Mouse (Mus musculus) stomach, embryonic 16.5 days (tissue): ENCODE results near the gene Wnt6. TPM values are rescaled to one million over a fixed set of nuclear protein-coding genes. Genes with fewer than 3 reads are reported as not detected.

Experiments used
- ATAC-seq: fragments of 200-750 bp; cut with Nextera tagmentation; 2 replicates; pipeline ENCODE4 v1.8.0; 2017; ENCODE audit warnings: moderate number of reproducible peaks, moderate TSS enrichment; ENCODE audit not compliant: insufficient read depth, low FRiP score
- H3K27ac ChIP-seq: fragments of 300-500 bp; sonication (generic); 2 replicates; pipeline ENCODE4 v1.5.1; 2014; ENCODE audit warnings: low read length
- H3K27me3 ChIP-seq: fragments of 300-500 bp; sonication (generic); 2 replicates; pipeline ENCODE4 v1.6.1; 2014; ENCODE audit warnings: low read length, control low read depth, mixed read lengths; ENCODE audit not compliant: control insufficient read depth, insufficient read depth
- H3K36me3 ChIP-seq: fragments of 300-500 bp; sonication (generic); 2 replicates; pipeline ENCODE4 v1.6.1; 2014; ENCODE audit warnings: low read length; ENCODE audit not compliant: control insufficient read depth, insufficient read depth
- H3K4me1 ChIP-seq: fragments of 300-500 bp; sonication (generic); 2 replicates; pipeline ENCODE4 v1.6.1; 2014; ENCODE audit warnings: low read length, control low read depth, mixed read lengths; ENCODE audit not compliant: control insufficient read depth, insufficient read depth
- H3K4me2 ChIP-seq: fragments of 300-500 bp; sonication (generic); 2 replicates; pipeline ENCODE4 v1.6.1; 2014; ENCODE audit warnings: low read depth, low read length, mixed read lengths
- H3K4me3 ChIP-seq: fragments of 300-500 bp; sonication (generic); replicated peaks from 2 replicates; pipeline ENCODE4 v1.5.1; 2014; ENCODE audit warnings: mild to moderate bottlenecking, low read length
- H3K9ac ChIP-seq: fragments of 300-500 bp; sonication (generic); 2 replicates; pipeline ENCODE4 v1.6.1; 2014; ENCODE audit warnings: low read length
- H3K9me3 ChIP-seq: fragments of 300-500 bp; sonication (generic); replicated peaks from 2 replicates; pipeline ENCODE4 v1.6.1; 2016; ENCODE audit warnings: low read length, control low read depth; ENCODE audit not compliant: control insufficient read depth
- whole genome bisulfite sequencing: fragments of 180-500 bp; shearing (Covaris S2); extraction: QIAGEN DNeasy Blood & Tissue Kit; methylation state at CpG from one replicate; pipeline ENCODE4 v1.1.7; 2014; 5-methylcytosine and 5-hydroxymethylcytosine counted together
- polyA plus RNA-seq: library from polyadenylated mRNA; unstranded; fragments of >200 nt; fragmentation: Nextera tagmentation; extraction: Ambion mirVana; gene quantifications from 2 replicates; pipeline ENCODE4 v1.2.1, GENCODE M21; 2015

The Wnt6 gene
- polyA plus RNA-seq, 1 experiment from 2014 or later, result 2.4 TPM

DNA sequence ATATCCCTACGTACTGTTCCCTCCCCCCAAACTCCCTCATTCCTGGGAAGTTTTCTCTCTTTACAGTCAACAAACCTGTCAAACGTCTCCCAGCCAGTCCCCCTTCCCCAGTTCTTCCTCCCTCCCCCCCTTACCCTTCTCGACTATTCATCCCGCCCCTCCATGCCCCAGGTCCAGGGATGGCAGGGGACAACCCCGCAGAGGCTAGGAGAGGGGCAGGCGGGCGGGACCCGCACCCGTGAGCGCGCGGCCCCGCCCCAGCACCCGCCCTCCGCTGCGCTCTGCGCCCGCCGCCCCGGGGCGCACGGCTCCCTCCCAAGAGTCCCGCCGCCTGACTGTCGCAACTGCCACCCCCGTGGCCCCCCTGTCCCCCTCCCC, 236 bp upstream of the Wnt6 start:
- ATAC-seq, result peak; percentile 28; the same call in 1 of the 2 replicates
- Histone ChIP-seq H3K4me2 (peak overlapping the region; percentile 91), H3K9ac (peak overlapping the region; percentile 68), H3K9me3 (no peaks in the 10 kb centered on the region), H3K27ac (no peak overlapping the region), H3K4me1 (peaks cover 23% of the 10 kb centered on the region), H3K36me3 (no peaks in the 10 kb centered on the region), H3K4me3 (peak overlapping the region; percentile 52), H3K27me3 (peaks cover 51% of the 10 kb centered on the region)
- 0% methylated on average over 25 of the region's 26 CpGs for WGBS

GRCm38 (mm10) chr1:74771931-74772620, 384 bp downstream of the Wnt6 start:
- Histone ChIP-seq H3K4me1 (peaks cover 23% of the 10 kb centered on the region), H3K9ac (peak overlapping the region; percentile 68)
- WGBS, result 2% methylated on average over 44 of the region's 51 CpGs

DNA sequence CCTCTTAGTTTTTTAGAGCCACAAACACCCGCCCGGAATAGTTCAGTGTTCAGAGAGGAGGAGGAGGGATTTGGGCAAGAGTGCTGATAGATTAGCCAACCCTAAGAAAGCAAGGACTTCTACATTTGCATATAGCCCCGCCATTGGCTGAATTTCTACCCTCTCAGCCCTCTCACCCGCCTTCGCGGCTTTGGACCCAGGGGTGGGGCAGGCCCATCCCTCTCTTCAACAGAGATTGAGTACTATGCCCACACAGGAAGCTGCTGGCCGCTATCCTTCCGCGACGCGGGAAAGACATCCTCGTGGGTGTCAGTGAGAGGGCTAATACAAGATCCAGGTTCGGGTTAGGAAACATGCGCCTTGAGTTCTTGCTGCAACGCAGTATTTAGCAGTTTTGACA, 1.4 kb downstream of the Wnt6 start:
- no peaks in the 10 kb centered on the region for H3K9me3 ChIP-seq
- peak overlapping the region; percentile 91 for H3K4me2 ChIP-seq
- H3K27ac ChIP-seq, result no peak overlapping the region
- peak; percentile 90 for ATAC-seq
- H3K36me3 ChIP-seq, result no peaks in the 10 kb centered on the region
- no peak overlapping the region for H3K9ac ChIP-seq
- under 1% methylated on average over 15 of the region's 15 CpGs for WGBS
- H3K27me3 ChIP-seq, result peaks cover 51% of the 10 kb centered on the region
- H3K4me3 ChIP-seq, result peak overlapping the region; percentile 52
- peaks cover 23% of the 10 kb centered on the region for H3K4me1 ChIP-seq

More at GRCm38 (mm10) chr1:74771931-74772620, 384 bp downstream of the Wnt6 start:
- H3K27me3 ChIP-seq, result peaks cover 51% of the 10 kb centered on the region
- H3K4me3 ChIP-seq, result peak overlapping the region; percentile 52
- H3K36me3 ChIP-seq, result no peaks in the 10 kb centered on the region
- H3K4me2 ChIP-seq, result peak overlapping the region; percentile 91
- no peaks in the 10 kb centered on the region for H3K9me3 ChIP-seq
- no peak overlapping the region for H3K27ac ChIP-seq
- no peak for ATAC-seq

DNA sequence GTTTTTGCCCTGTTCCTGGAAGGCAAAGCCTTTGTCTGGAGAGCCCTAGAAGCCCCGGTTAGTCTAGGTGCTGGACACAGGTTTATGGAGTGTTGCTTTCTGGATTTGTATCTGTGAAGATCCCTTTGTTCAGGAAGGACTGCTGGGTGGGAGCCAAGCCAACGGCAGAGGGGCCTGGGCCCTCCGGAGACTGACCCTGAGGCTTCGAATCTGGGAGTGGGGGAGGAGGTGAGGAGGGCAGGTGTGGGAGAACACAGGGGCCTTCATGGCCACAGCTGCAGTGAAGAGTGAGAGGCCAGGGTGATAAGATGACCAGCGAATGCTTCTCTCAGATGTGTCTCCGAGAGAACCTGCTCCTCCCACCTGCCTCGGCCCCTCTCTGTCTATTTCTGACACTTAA, 2.4 kb downstream of the Wnt6 start:
- peaks cover 48% of the 10 kb centered on the region for H3K27me3 ChIP-seq
- no peaks in the 10 kb centered on the region for H3K9me3 ChIP-seq
- no peak for ATAC-seq
- H3K36me3 ChIP-seq, result no peaks in the 10 kb centered on the region
- peaks cover 23% of the 10 kb centered on the region for H3K4me1 ChIP-seq
- 28% methylated on average over 7 of the region's 7 CpGs for WGBS
- no peak overlapping the region for H3K27ac ChIP-seq
- no peak overlapping the region for H3K4me2 ChIP-seq
- H3K4me3 ChIP-seq, result no peak overlapping the region
- no peak overlapping the region for H3K9ac ChIP-seq

- 15% methylated on average over 5 of the region's 5 CpGs for WGBS
- Histone ChIP-seq H3K4me1 (peaks cover 21% of the 10 kb centered on the region), H3K27me3 (peaks cover 32% of the 10 kb centered on the region), H3K27ac (no peak overlapping the region), H3K36me3 (no peaks in the 10 kb centered on the region), H3K4me2 (no peak overlapping the region), H3K9me3 (no peaks in the 10 kb centered on the region), H3K9ac (no peak overlapping the region), H3K4me3 (no peak overlapping the region)
- no peak for ATAC-seq
Observed at GRCm38 (mm10) chr1:74775816-74776215, 4.1 kb downstream of the Wnt6 start.

DNA sequence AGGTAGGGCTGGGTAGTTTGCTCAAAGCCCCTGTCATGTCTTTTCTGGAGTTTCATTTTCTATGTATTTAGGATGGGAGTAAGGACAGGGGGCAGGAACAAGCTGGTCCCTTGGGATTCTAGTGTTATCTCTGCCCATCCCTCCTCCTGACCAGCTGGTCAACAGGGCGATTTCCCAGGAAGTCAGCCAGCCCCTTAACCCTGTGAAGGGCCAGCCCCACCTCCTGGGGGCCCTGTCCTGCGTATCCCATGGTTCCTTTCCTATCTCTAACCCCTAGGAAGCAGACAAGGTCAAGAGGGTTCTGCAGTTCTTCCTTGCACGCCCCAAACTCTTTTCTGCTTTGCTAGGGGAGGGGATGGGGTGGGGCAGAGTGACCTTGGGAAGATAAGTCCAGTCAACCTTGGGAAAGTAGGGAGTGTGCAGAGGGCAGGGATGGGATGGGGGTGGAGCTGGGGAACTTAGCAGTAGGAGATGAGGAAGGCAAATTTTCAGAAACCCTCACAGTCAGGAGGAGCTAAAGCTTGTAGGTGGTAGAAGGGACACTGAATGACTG, 7.3 kb downstream of the Wnt6 start:
- Histone ChIP-seq H3K9me3 (no peaks in the 10 kb centered on the region), H3K4me2 (no peak overlapping the region), H3K4me3 (no peak overlapping the region), H3K27me3 (peaks cover 43% of the 10 kb centered on the region), H3K9ac (no peak overlapping the region), H3K36me3 (no peaks in the 10 kb centered on the region), H3K4me1 (peaks cover 14% of the 10 kb centered on the region; the same call in 1 of the 2 replicates), H3K27ac (no peak overlapping the region)
- no peak for ATAC-seq
- WGBS, result 24% methylated on average over 3 of the region's 3 CpGs

DNA sequence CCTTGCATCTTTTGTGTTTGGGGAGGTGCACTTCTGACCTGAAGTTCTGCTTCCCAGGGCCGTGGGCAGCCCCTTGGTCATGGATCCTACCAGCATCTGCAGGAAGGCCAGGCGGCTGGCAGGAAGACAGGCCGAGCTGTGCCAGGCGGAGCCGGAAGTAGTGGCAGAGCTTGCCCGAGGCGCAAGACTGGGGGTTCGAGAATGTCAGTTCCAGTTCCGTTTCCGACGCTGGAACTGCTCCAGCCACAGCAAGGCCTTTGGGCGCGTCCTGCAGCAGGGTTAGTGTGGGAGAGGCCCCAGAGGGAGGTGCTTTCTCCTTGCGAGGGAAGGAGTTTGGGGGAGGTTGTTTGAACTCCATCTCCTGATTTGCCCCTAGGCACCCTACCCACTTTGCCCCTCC, 10.4 kb downstream of the Wnt6 start:
- Histone ChIP-seq H3K4me2 (no peak overlapping the region), H3K27ac (no peak overlapping the region), H3K36me3 (no peaks in the 10 kb centered on the region), H3K4me1 (peaks cover 16% of the 10 kb centered on the region), H3K4me3 (no peak overlapping the region), H3K9ac (no peak overlapping the region), H3K27me3 (peaks cover 55% of the 10 kb centered on the region), H3K9me3 (no peaks in the 10 kb centered on the region; the same call in 1 of the 2 replicates)
- WGBS, result 22% methylated on average over 14 of the region's 14 CpGs
- ATAC-seq, result no peak

GRCm38 (mm10) chr1:74783554-74783953, 11.9 kb downstream of the Wnt6 start:
- peak overlapping the region; percentile 72 for H3K4me2 ChIP-seq
- ATAC-seq, result no peak
- H3K36me3 ChIP-seq, result no peaks in the 10 kb centered on the region
- peak overlapping the region; percentile 44 for H3K4me3 ChIP-seq
- no peaks in the 10 kb centered on the region; the same call in 1 of the 2 replicates for H3K9me3 ChIP-seq
- H3K9ac ChIP-seq, result no peak overlapping the region
- H3K27me3 ChIP-seq, result peaks cover 60% of the 10 kb centered on the region
- peaks cover 16% of the 10 kb centered on the region for H3K4me1 ChIP-seq
- H3K27ac ChIP-seq, result no peak overlapping the region
- 5% methylated on average over 13 of the region's 13 CpGs for WGBS

DNA sequence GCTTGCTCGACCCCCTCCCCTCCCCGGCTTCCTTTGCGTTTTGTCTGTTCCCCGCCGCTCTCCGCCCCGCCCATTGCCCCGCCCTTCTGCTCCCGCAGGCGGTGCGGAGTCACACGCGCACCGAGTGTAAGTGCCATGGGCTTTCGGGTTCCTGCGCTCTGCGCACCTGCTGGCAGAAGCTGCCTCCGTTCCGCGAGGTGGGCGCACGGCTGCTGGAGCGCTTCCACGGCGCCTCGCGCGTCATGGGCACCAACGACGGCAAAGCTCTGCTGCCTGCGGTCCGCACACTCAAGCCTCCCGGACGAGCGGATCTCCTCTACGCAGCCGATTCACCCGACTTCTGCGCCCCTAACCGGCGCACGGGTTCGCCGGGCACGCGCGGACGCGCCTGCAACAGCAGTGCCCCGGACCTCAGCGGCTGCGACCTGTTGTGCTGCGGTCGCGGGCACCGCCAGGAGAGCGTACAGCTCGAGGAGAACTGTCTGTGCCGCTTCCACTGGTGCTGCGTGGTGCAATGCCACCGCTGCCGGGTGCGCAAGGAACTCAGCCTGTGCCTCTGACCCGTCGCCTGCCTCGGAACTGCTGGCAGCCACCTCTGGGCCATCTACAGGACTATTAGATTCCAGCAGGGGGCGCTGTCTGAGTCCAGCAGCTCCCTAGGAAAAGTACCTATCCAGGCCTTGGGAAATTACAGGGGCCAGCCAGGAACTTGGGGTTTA, 12.5 kb downstream of the Wnt6 start:
- WGBS, result 1% methylated on average over 67 of the region's 67 CpGs
- Histone ChIP-seq H3K36me3 (no peaks in the 10 kb centered on the region), H3K4me2 (peak overlapping the region; percentile 72), H3K4me3 (peak overlapping the region; percentile 44), H3K4me1 (peaks cover 16% of the 10 kb centered on the region), H3K27me3 (peaks cover 67% of the 10 kb centered on the region), H3K9ac (peak overlapping the region; percentile 37), H3K9me3 (no peaks in the 10 kb centered on the region; the same call in 1 of the 2 replicates), H3K27ac (no peak overlapping the region)
- ATAC-seq, result no peak
